Mouse (Mus musculus) limb, embryonic 11.5 days (tissue): ENCODE measurements around the gene Hsd17b12. TPM values are rescaled to one million over a fixed set of nuclear protein-coding genes. Genes with fewer than 3 reads are reported as not detected.

ENCODE experiments used
- ATAC-seq: fragments of 200-750 bp; cut with Nextera tagmentation; 2 replicates; pipeline ENCODE4 v1.8.0; 2017; ENCODE audit warnings: low read depth; ENCODE audit not compliant: insufficient number of reproducible peaks, low FRiP score, low TSS enrichment
- DNase-seq: peaks from one replicate; pipeline ENCODE4 v3.0.0-alpha.2; 2015; ENCODE audit warnings: low spot score
- H3K27ac ChIP-seq: fragments of 300-500 bp; sonication (generic); replicated peaks from 2 replicates; pipeline ENCODE4 v1.5.1; 2014; ENCODE audit warnings: low read depth, mild to moderate bottlenecking, low read length
- H3K27me3 ChIP-seq: fragments of 300-500 bp; sonication (generic); 2 replicates; pipeline ENCODE4 v1.6.1; 2014; ENCODE audit warnings: mild to moderate bottlenecking, low read length, mixed read lengths; ENCODE audit not compliant: control insufficient read depth, insufficient read depth
- H3K36me3 ChIP-seq: fragments of 300-500 bp; sonication (generic); 2 replicates; pipeline ENCODE4 v1.6.1; 2014; ENCODE audit warnings: mild to moderate bottlenecking, low read length, moderate library complexity, mixed read lengths; ENCODE audit not compliant: control insufficient read depth, insufficient read depth
- H3K4me1 ChIP-seq: fragments of 300-500 bp; sonication (generic); 2 replicates; pipeline ENCODE4 v1.6.1; 2014; ENCODE audit warnings: low read length, mixed read lengths; ENCODE audit not compliant: control insufficient read depth, insufficient read depth
- H3K4me2 ChIP-seq: fragments of 300-500 bp; sonication (generic); 2 replicates; pipeline ENCODE4 v1.6.1; 2014; ENCODE audit warnings: low read depth, mild to moderate bottlenecking, moderate library complexity; ENCODE audit not compliant: severe bottlenecking
- H3K4me3 ChIP-seq: fragments of 300-500 bp; sonication (generic); 2 replicates; pipeline ENCODE4 v1.5.1; 2014; ENCODE audit warnings: low read depth, low read length
- H3K9ac ChIP-seq: fragments of 300-500 bp; sonication (generic); 2 replicates; pipeline ENCODE4 v1.6.1; 2014; ENCODE audit warnings: mild to moderate bottlenecking, low read length
- H3K9me3 ChIP-seq: fragments of 300-500 bp; sonication (generic); 2 replicates; pipeline ENCODE4 v1.6.1; 2016; ENCODE audit warnings: low read length; ENCODE audit not compliant: control insufficient read depth
- WGBS: fragments of 180-500 bp; shearing (Covaris S2); extraction: QIAGEN DNeasy Blood & Tissue Kit; methylation state at CpG from one replicate; pipeline ENCODE4 v1.1.7; 2014; 5-methylcytosine and 5-hydroxymethylcytosine counted together
- polyA plus RNA-seq: library from polyadenylated mRNA; unstranded; fragments of >200 nt; fragmentation: Nextera tagmentation; extraction: Ambion mirVana; gene quantifications from 2 replicates; pipeline ENCODE4 v1.2.1, GENCODE M21; 2014

Gene Hsd17b12
- 114 TPM in 2 replicates for polyA plus RNA-seq

DNA sequence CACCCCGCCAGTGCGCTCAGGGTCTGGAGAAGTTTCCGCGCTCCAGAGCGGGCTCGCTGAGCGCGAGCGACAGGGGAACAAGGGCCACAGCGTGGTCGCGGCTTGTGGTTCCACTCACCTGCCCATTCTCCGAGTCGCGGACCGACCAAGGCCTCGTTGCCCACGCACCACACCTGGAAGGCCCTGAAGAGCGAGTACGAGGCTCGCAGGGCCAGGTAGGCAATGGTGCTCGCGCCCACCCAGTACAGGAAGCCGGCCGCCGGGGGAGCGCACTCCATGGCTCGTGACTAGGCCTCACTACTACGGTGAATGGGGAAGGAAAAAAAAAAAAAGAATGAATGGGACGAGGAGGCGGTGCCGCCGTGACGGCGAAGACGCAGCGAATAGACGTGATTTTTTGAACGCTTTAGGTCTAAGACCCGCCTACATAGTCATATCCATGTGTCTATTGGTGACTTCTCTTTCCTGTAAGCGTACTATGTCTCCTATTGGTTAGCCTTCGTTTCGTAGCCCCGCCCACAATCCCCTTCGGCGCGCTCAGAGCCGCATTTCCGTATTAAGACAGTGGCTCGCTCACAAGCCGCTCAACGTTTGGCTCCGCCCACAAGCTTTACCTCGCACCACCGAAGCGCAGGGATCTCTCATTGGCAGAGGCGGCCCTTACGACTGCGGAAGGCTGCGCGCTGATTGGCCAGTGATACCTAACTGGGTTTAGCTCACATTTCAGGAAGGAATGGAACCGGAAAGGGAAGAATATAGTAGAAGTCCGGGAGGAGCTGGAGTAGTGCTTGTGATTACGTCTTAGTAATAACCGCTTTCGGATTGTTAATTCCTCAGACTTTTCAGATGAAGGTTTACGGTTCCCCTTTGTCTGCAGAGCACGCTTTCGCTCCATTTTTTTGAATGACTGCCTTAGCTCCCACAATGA, at the start of gene Hsd17b12:
Gene Hsd17b12 (minus strand): TSS at position 373 of the 928 bp plus-strand sequence.
- under 1% methylated on average over 69 of the region's 69 CpGs for WGBS
- DNase-seq: peak; percentile 99

GRCm38 (mm10) chr2:94184906-94185305, 27.1 kb upstream of the Hsd17b12 start:
- Histone ChIP-seq H3K4me2 (no peak overlapping the region), H3K27me3 (no peaks in the 10 kb centered on the region), H3K9me3 (no peaks in the 10 kb centered on the region), H3K4me1 (no peaks in the 10 kb centered on the region), H3K36me3 (no peaks in the 10 kb centered on the region), H3K9ac (no peak overlapping the region), H3K27ac (no peak overlapping the region), H3K4me3 (no peak overlapping the region)
- WGBS: 86% methylated on average over 2 of the region's 2 CpGs
- no peak for DNase-seq
- no peak for ATAC-seq

More for the DNA sequence above, at the start of gene Hsd17b12:
- peak within 1 kb of the TSS; percentile 84 for H3K27ac ChIP-seq
- H3K4me2 ChIP-seq: peak within 1 kb of the TSS; percentile 62
- H3K36me3 ChIP-seq: no peaks in the 10 kb centered on the region
- peak; percentile 100 for ATAC-seq
- peak within 1 kb of the TSS; percentile 94 for H3K9ac ChIP-seq
- H3K27me3 ChIP-seq: no peaks in the 10 kb centered on the region
- no peaks in the 10 kb centered on the region for H3K9me3 ChIP-seq
- H3K4me3 ChIP-seq: peak within 1 kb of the TSS; percentile 94
- H3K4me1 ChIP-seq: no peaks in the 10 kb centered on the region

DNA sequence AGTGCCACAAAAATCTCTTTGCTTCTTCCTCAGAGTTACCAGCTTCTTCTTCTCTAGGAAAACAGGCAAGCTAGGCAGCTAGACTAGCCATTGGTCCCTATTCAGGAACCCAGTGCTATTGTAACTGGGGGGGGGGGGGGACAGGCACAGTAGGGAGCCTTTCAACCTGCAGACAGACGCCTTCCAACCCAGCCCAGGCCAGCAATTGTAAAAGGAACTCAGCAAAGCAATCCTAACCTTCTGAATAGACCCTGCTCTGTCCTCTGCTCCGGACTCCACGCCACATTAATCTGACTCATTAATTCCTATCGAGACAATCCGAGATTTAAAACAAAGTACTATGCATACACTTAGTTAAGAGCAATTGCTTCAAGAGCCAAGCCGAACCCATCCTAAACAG, 26.4 kb upstream of the Hsd17b12 start:
- no peak overlapping the region for H3K9ac ChIP-seq
- H3K4me1 ChIP-seq: no peaks in the 10 kb centered on the region
- H3K36me3 ChIP-seq: no peaks in the 10 kb centered on the region
- H3K4me3 ChIP-seq: no peak overlapping the region
- WGBS: 38% methylated on average over 6 of the region's 6 CpGs
- no peaks in the 10 kb centered on the region for H3K27me3 ChIP-seq
- ATAC-seq: no peak
- no peak overlapping the region for H3K27ac ChIP-seq
- H3K4me2 ChIP-seq: no peak overlapping the region
- no peak for DNase-seq
- no peaks in the 10 kb centered on the region for H3K9me3 ChIP-seq

- 0% methylated on average over 3 of the region's 3 CpGs for WGBS
- no peak overlapping the region for H3K9ac ChIP-seq
- peak overlapping the region; percentile 92; the same call in 1 of the 2 replicates for H3K4me2 ChIP-seq
- DNase-seq (no peak), ATAC-seq (peak; percentile 56; the same call in 1 of the 2 replicates)
- no peak overlapping the region for H3K27ac ChIP-seq
- no peaks in the 10 kb centered on the region for H3K27me3 ChIP-seq
- no peaks in the 10 kb centered on the region for H3K36me3 ChIP-seq
- H3K9me3 ChIP-seq: no peaks in the 10 kb centered on the region
- peaks cover 8% of the 10 kb centered on the region for H3K4me1 ChIP-seq
- peak overlapping the region; percentile 86 for H3K4me3 ChIP-seq
Measured at GRCm38 (mm10) chr2:94179030-94179407, 21.3 kb upstream of the Hsd17b12 start.

- Histone ChIP-seq H3K4me2 (peak overlapping the region; percentile 92), H3K9me3 (no peaks in the 10 kb centered on the region), H3K4me3 (peak overlapping the region; percentile 86), H3K27me3 (no peaks in the 10 kb centered on the region), H3K4me1 (peaks cover 8% of the 10 kb centered on the region), H3K9ac (peak overlapping the region; percentile 96), H3K27ac (no peak overlapping the region), H3K36me3 (no peaks in the 10 kb centered on the region)
- ATAC-seq: peak; percentile 95
- WGBS: 3% methylated on average over 22 of the region's 22 CpGs
- DNase-seq: peak; percentile 93
Measured at GRCm38 (mm10) chr2:94178321-94179029, 20.7 kb upstream of the Hsd17b12 start.

DNA sequence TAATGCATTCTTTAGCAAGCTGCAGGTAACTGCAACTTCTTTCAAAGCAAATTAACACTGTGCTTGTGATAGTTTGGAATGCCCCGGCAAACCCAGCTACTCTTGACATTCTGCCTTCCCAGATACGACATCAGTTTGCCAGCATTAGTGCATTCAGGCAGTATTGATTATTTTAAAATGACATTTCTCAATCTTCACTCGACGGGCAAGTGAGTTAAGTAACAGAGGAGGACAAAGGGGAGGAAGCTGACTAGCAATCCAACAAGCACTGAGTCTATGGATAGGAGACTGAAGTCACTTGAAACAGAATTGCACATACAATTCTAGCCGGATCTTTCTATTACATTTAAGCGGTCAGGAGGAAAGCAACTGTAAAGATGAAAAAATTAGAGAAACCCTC, 19.5 kb upstream of the Hsd17b12 start:
- Histone ChIP-seq H3K36me3 (no peaks in the 10 kb centered on the region), H3K27ac (no peak overlapping the region), H3K4me1 (peaks cover 8% of the 10 kb centered on the region), H3K27me3 (no peaks in the 10 kb centered on the region), H3K4me2 (no peak overlapping the region; the same call in 1 of the 2 replicates), H3K4me3 (no peak overlapping the region), H3K9ac (no peak overlapping the region), H3K9me3 (no peaks in the 10 kb centered on the region)
- no peak for DNase-seq
- 91% methylated on average over 6 of the region's 6 CpGs for WGBS
- ATAC-seq: no peak

DNA sequence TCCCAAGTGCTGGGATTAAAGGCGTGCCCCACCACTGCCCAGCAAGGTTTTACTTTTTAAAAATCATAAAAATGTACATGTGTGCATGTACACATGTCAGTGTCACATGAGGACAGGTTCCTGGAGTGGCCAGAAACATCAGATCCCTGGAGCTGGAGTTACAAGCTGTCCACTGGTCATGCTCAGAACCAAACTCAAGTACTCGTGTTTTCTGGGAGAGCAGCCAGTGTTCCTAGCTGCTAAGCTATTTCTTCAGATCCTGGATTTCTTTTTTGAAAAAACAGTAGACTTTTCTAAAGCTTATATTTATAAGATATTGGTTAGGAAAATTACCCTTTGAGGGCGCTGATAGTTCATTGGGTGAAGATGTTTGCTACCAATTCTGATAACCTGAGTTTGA, 18.6 kb upstream of the Hsd17b12 start:
- no peak overlapping the region for H3K27ac ChIP-seq
- DNase-seq (no peak), ATAC-seq (no peak)
- WGBS: 88% methylated on average over 3 of the region's 3 CpGs
- H3K9ac ChIP-seq: no peak overlapping the region
- H3K9me3 ChIP-seq: no peaks in the 10 kb centered on the region
- no peaks in the 10 kb centered on the region for H3K36me3 ChIP-seq
- no peak overlapping the region for H3K4me3 ChIP-seq
- H3K4me2 ChIP-seq: no peak overlapping the region
- peaks cover 8% of the 10 kb centered on the region for H3K4me1 ChIP-seq
- H3K27me3 ChIP-seq: no peaks in the 10 kb centered on the region

DNA sequence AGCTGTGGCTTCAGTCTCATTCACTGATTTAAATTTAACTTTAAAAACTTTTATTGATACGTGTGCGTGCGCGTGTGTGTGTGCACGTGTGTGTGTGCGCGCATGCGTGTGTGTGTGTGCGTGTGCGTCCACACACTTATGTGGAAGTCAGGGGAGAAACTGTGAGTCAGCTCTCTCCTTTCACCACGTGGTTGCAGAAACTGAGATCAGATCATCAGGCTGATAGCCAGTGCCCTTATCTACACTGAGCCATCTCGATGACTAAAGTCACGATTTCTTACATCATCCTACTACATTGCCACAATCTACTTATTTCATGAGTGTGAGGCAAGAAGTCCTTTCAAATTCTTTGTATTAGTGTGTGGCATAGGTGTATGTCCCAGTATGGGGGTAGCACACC, 15.8 kb upstream of the Hsd17b12 start:
- DNase-seq: no peak
- ATAC-seq: no peak
- peaks cover 8% of the 10 kb centered on the region for H3K4me1 ChIP-seq
- no peak overlapping the region for H3K9ac ChIP-seq
- H3K27me3 ChIP-seq: no peaks in the 10 kb centered on the region
- H3K9me3 ChIP-seq: no peaks in the 10 kb centered on the region
- H3K27ac ChIP-seq: no peak overlapping the region
- H3K36me3 ChIP-seq: no peaks in the 10 kb centered on the region
- no peak overlapping the region for H3K4me2 ChIP-seq
- WGBS: 92% methylated on average over 13 of the region's 13 CpGs
- H3K4me3 ChIP-seq: no peak overlapping the region
